Mouse (Mus musculus): ENCODE measurements around the gene Spaca3. TPM values are rescaled to one million over a fixed set of nuclear protein-coding genes. Genes with fewer than 3 reads are reported as not detected.

The Spaca3 gene
- polyA plus RNA-seq, 1 experiment from 2014 or later = not detected

- Histone ChIP-seq H3K27me3 (no peaks in the 10 kb centered on the region), H3K36me3 (no peaks in the 10 kb centered on the region), H3K4me2 (replicated peaks) (no peak overlapping the region), H3K27ac (no peak overlapping the region), H3K9ac (no peak overlapping the region), H3K4me1 (no peaks in the 10 kb centered on the region), H3K9me3 (no peaks in the 10 kb centered on the region), H3K4me3 (no peak overlapping the region)
- no peak for ATAC-seq (ENCODE audit: low FRiP score, low read depth)
- WGBS = 66% methylated on average over 1 of the region's 1 CpGs
Measured at GRCm38 (mm10) chr11:80838724-80839123, 19.4 kb upstream of the Spaca3 start.

GRCm38 (mm10) chr11:80843435-80843834, 14.7 kb upstream of the Spaca3 start:
- H3K9ac ChIP-seq = no peak overlapping the region
- no peak overlapping the region for H3K27ac ChIP-seq
- no peaks in the 10 kb centered on the region for H3K36me3 ChIP-seq
- H3K4me3 ChIP-seq = no peak overlapping the region
- H3K4me1 ChIP-seq = no peaks in the 10 kb centered on the region
- WGBS = 77% methylated on average over 2 of the region's 2 CpGs
- no peak overlapping the region for H3K4me2 ChIP-seq (replicated peaks)
- no peak for ATAC-seq (ENCODE audit: low FRiP score, low read depth)
- H3K27me3 ChIP-seq = peaks cover 5% of the 10 kb centered on the region; the same call in 1 of the 2 replicates
- H3K9me3 ChIP-seq = no peaks in the 10 kb centered on the region

GRCm38 (mm10) chr11:80845486-80845885, 12.7 kb upstream of the Spaca3 start:
- Histone ChIP-seq H3K27me3 (peaks cover 5% of the 10 kb centered on the region; the same call in 1 of the 2 replicates), H3K9me3 (no peaks in the 10 kb centered on the region), H3K27ac (no peak overlapping the region), H3K4me2 (replicated peaks) (no peak overlapping the region), H3K4me3 (no peak overlapping the region), H3K4me1 (no peaks in the 10 kb centered on the region), H3K36me3 (no peaks in the 10 kb centered on the region), H3K9ac (no peak overlapping the region)
- 17% methylated on average over 7 of the region's 7 CpGs for WGBS
- no peak for ATAC-seq (ENCODE audit: low FRiP score, low read depth)

DNA sequence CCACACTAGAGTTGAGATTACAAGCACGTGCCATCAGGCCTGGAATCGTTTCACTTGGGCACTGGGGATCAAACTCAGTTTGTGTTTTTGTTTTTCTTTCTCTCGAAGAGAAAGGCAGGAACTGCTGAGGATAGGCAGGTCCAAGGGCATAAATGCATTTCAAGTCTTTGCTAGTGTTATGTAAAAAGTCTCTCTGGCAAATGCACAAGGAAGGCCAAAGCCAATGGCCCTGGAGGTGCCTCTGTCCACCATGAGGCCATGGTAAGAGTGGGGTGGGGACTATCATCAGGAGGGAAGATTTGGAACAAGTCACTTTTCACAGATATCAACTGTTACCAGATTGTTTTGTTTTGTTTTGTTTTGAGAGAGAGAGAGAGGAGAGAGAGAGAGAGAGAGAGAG, 12.1 kb upstream of the Spaca3 start:
- Histone ChIP-seq H3K27me3 (peaks cover 5% of the 10 kb centered on the region; the same call in 1 of the 2 replicates), H3K9me3 (no peaks in the 10 kb centered on the region), H3K36me3 (no peaks in the 10 kb centered on the region), H3K27ac (no peak overlapping the region), H3K4me3 (no peak overlapping the region), H3K4me1 (no peaks in the 10 kb centered on the region), H3K9ac (no peak overlapping the region), H3K4me2 (replicated peaks) (no peak overlapping the region)
- WGBS = 32% methylated on average over 3 of the region's 3 CpGs
- no peak for ATAC-seq (ENCODE audit: low FRiP score, low read depth)

DNA sequence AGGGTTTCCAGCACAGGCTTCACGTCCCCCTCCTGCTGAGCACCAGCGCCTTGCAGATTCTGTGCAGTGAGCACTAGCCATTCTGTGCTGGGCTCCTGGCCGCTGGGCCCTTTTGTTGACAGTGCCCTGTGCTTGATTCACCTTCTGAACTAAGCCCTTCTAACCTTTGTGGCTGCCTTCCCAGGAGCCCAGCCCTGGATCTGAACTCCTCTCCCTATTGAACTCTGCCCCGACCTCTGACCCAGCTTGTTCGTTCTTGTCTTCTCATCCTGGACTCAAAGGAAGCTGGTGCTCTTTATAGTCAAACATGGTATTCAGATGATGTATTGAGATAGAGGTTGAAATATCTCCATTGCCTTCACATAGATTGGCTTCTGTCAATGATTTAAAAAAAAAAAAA, 10.0 kb upstream of the Spaca3 start:
- Histone ChIP-seq H3K36me3 (no peaks in the 10 kb centered on the region), H3K27me3 (peaks cover 11% of the 10 kb centered on the region; the same call in 1 of the 2 replicates), H3K4me3 (no peak overlapping the region), H3K4me2 (replicated peaks) (no peak overlapping the region), H3K27ac (no peak overlapping the region), H3K4me1 (no peaks in the 10 kb centered on the region), H3K9me3 (no peaks in the 10 kb centered on the region), H3K9ac (no peak overlapping the region)
- ATAC-seq (ENCODE audit: low FRiP score, low read depth) = no peak
- WGBS = 56% methylated on average over 5 of the region's 5 CpGs

GRCm38 (mm10) chr11:80851859-80852258, 6.3 kb upstream of the Spaca3 start:
- ATAC-seq (ENCODE audit: low FRiP score, low read depth) = no peak
- peaks cover 15% of the 10 kb centered on the region; the same call in 1 of the 2 replicates for H3K27me3 ChIP-seq
- H3K27ac ChIP-seq = no peak overlapping the region
- H3K4me3 ChIP-seq = no peak overlapping the region
- no peaks in the 10 kb centered on the region for H3K36me3 ChIP-seq
- no peaks in the 10 kb centered on the region for H3K4me1 ChIP-seq
- H3K9me3 ChIP-seq = no peaks in the 10 kb centered on the region
- no peak overlapping the region for H3K9ac ChIP-seq
- WGBS = 47% methylated on average over 5 of the region's 5 CpGs
- no peak overlapping the region for H3K4me2 ChIP-seq (replicated peaks)

DNA sequence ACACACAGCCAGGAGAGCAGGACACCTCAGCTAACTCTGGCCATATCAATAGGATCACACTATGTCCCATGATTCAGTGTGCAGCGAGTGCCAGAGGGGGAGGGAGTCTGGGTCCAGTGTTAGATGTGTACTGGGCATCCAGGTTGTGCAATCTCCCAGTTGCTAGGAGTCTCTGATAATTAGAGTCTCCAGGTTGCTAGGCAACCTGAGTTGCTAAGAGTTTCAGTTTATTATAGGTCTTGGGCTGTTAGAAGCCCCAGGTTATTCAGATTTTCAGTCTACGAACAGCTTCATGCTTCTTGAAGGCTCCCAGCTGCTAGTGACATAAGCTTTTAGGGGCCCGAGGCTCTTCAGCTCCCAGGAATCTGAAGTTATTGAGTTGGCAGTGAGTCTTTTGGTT, 5.2 kb upstream of the Spaca3 start:
- H3K9ac ChIP-seq = no peak overlapping the region
- no peak for ATAC-seq (ENCODE audit: low FRiP score, low read depth)
- H3K36me3 ChIP-seq = no peaks in the 10 kb centered on the region
- WGBS = 55% methylated on average over 3 of the region's 3 CpGs
- no peak overlapping the region for H3K4me2 ChIP-seq (replicated peaks)
- no peaks in the 10 kb centered on the region for H3K9me3 ChIP-seq
- peaks cover 11% of the 10 kb centered on the region; the same call in 1 of the 2 replicates for H3K27me3 ChIP-seq
- H3K4me3 ChIP-seq = no peak overlapping the region
- H3K4me1 ChIP-seq = no peaks in the 10 kb centered on the region
- H3K27ac ChIP-seq = no peak overlapping the region

GRCm38 (mm10) chr11:80854430-80854829, 3.7 kb upstream of the Spaca3 start:
- 83% methylated on average over 11 of the region's 11 CpGs for WGBS
- H3K27ac ChIP-seq = no peak overlapping the region
- H3K9ac ChIP-seq = no peak overlapping the region
- no peaks in the 10 kb centered on the region for H3K9me3 ChIP-seq
- H3K36me3 ChIP-seq = no peaks in the 10 kb centered on the region
- 0 out of 2 replicates have a peak, but pooled peaks cover 14% of the 10 kb centered on the region for H3K27me3 ChIP-seq
- no peak overlapping the region for H3K4me3 ChIP-seq
- no peak for ATAC-seq (ENCODE audit: low FRiP score, low read depth)
- H3K4me1 ChIP-seq = no peaks in the 10 kb centered on the region
- H3K4me2 ChIP-seq (replicated peaks) = no peak overlapping the region

DNA sequence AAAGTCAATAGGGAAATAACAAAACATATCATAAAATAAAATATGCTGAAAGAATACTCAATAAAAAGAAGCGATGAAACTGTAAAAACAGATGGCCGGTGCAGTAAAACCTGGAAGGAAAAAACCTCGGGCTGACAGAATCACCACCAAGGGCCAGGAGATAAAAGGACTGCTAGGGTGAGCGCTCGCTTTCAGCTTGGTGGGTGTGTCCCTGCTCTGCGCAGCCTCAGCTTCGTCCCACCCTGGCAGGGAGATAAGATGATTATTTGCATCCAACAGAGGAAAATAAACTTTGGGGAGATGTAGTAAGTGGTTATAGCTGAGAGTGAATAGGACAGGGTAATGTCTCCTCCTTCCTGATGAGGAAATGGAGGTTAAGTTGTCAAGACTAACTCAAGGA, 3.3 kb upstream of the Spaca3 start:
- H3K27me3 ChIP-seq = 0 out of 2 replicates have a peak, but pooled peaks cover 14% of the 10 kb centered on the region
- no peak overlapping the region for H3K9ac ChIP-seq
- no peak overlapping the region for H3K4me3 ChIP-seq
- no peak overlapping the region for H3K27ac ChIP-seq
- no peaks in the 10 kb centered on the region for H3K9me3 ChIP-seq
- no peak for ATAC-seq (ENCODE audit: low FRiP score, low read depth)
- H3K4me2 ChIP-seq (replicated peaks) = no peak overlapping the region
- 48% methylated on average over 7 of the region's 7 CpGs for WGBS
- H3K4me1 ChIP-seq = no peaks in the 10 kb centered on the region
- H3K36me3 ChIP-seq = no peaks in the 10 kb centered on the region

DNA sequence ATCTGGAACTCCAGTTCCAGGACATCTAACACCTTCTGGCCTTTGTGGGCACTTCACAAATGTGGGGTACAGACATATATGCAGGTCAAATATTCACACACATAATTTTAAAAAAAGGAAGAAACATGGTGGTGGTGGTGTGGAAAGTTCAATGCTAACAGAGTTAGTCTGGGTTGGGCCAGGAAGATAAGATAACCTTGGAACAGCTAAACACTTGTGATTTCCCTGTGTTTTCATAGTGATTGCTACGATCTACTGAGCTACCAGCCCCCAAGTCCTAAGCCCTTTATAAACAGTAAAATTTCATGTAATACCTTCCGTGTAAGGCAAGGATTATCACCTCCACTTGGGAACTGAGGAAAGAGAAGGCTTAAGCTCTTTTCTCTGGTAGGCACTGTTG, 1.3 kb upstream of the Spaca3 start:
- H3K4me3 ChIP-seq = no peak overlapping the region
- no peaks in the 10 kb centered on the region for H3K9me3 ChIP-seq
- ATAC-seq (ENCODE audit: low FRiP score, low read depth) = no peak
- 0 out of 2 replicates have a peak, but pooled peaks cover 17% of the 10 kb centered on the region for H3K27me3 ChIP-seq
- no peak overlapping the region for H3K9ac ChIP-seq
- WGBS = 80% methylated on average over 2 of the region's 2 CpGs
- no peaks in the 10 kb centered on the region for H3K4me1 ChIP-seq
- no peaks in the 10 kb centered on the region for H3K36me3 ChIP-seq
- no peak overlapping the region for H3K4me2 ChIP-seq (replicated peaks)
- no peak overlapping the region for H3K27ac ChIP-seq

DNA sequence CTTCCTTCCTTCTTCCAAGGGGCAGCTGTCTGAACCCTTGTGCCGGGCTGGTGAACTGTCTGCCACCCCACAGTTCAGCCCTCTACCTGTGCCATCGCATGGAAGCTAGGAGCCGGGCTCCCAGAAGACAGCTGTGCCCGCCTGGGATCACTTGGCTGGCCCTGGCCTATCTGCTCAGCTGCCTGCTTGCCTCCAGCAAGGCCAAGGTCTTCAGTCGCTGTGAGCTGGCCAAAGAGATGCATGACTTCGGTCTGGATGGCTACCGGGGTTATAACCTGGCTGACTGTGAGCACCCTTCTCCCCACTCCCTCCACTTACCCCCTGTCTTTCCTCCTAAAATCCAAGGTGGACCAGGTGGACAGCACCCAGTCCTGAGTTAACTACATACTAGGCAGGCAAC, 4.8 kb downstream of the Spaca3 start:
- H3K27ac ChIP-seq = no peak overlapping the region
- H3K27me3 ChIP-seq = 0 out of 2 replicates have a peak, but pooled peaks cover 7% of the 10 kb centered on the region
- 83% methylated on average over 7 of the region's 7 CpGs for WGBS
- no peak for ATAC-seq (ENCODE audit: low FRiP score, low read depth)
- H3K4me1 ChIP-seq = no peaks in the 10 kb centered on the region
- no peak overlapping the region for H3K9ac ChIP-seq
- no peaks in the 10 kb centered on the region for H3K9me3 ChIP-seq
- H3K4me3 ChIP-seq = no peak overlapping the region
- H3K36me3 ChIP-seq = no peaks in the 10 kb centered on the region
- H3K4me2 ChIP-seq (replicated peaks) = no peak overlapping the region

GRCm38 (mm10) chr11:80868039-80868438, 9.9 kb downstream of the Spaca3 start:
- no peaks in the 10 kb centered on the region for H3K27me3 ChIP-seq
- no peaks in the 10 kb centered on the region for H3K9me3 ChIP-seq
- H3K4me3 ChIP-seq = no peak overlapping the region
- H3K36me3 ChIP-seq = no peaks in the 10 kb centered on the region
- WGBS = 88% methylated on average over 1 of the region's 1 CpGs
- no peak overlapping the region for H3K4me2 ChIP-seq (replicated peaks)
- no peak overlapping the region for H3K9ac ChIP-seq
- H3K4me1 ChIP-seq = no peaks in the 10 kb centered on the region
- H3K27ac ChIP-seq = no peak overlapping the region
- no peak for ATAC-seq (ENCODE audit: low FRiP score, low read depth)
